In the genomic region with DNA sequence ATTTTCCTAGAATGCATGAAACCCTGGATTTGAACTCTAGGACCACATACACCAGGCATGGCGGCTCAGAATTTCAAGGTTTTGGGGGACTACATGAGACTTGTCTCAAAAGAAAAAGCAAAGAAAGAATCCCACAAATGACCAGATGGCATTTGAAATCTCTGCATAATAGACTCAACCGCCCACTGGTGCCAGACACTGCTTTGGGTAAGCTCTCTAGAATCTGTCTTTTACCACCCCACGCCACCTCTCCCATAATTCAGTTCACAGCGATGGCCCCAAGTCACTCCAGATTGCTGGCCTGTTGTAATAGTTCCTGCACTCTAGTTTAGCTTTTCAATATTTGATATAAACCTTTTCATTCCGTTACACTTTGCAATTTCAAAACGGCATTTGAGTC, we compare ENCODE assay signal across 15 mouse cellular contexts.
DNase-seq lines count a peak whose midpoint lies in the region.
"Had no signal": no experiment of that assay in that cellular context is flagged by ENCODE, and none has a peak within 500 bp of the region (broad histone marks: within the 10 kb centered on the region; RNA-seq: fewer than 3 reads in every experiment).

No protein-coding gene starts in this region.

- intact Hi-C loops in left cerebral cortex, postnatal 36 days (cut with DNase I) = no loop called here
- intact Hi-C loops in left cerebral cortex, postnatal 4 days (cut with DNase I) = no loop called here

- DNase-seq in layer of hippocampus, adult 11-12 months (ENCODE audit: low spot score) = peak; percentile 3
- DNase-seq in layer of hippocampus, postnatal 36 days = no peak
- peak; percentile 6 to 8 for DNase-seq in left cerebral cortex, postnatal 36 days (ENCODE audit: low spot score in 2 of 2)
- DNase-seq in left cerebral cortex, postnatal 4 days = no peak
- peak; percentile 18 to 19 for DNase-seq in right cerebral cortex, postnatal 10 days (ENCODE audit: low spot score in 2 of 2)
- no peak for DNase-seq in urinary bladder, postnatal 10 days (ENCODE audit: low spot score)
- no peak for DNase-seq in adipocyte (ENCODE audit: low spot score)
- DNase-seq: adrenal gland, adult 8-10 months; adrenal gland, postnatal 36 days; cerebellum, adult 11 months; cerebellum, adult 8-10 months; cerebellum, postnatal 14 days; gastrocnemius, postnatal 36 days; heart, adult 11 months; heart, postnatal 36 days had no signal

Comparison
In these comparisons a context has a peak if more than half of its experiments do, and no peak if none do; other contexts are left out.
1. DNase-seq: peak in layer of hippocampus, adult 11-12 months (single experiment), left cerebral cortex, postnatal 36 days (2 of 2) and right cerebral cortex, postnatal 10 days (2 of 2); none in layer of hippocampus, postnatal 36 days (0 of 2), left cerebral cortex, postnatal 4 days (single experiment), urinary bladder, postnatal 10 days (single experiment) and adipocyte (single experiment).